Mouse (Mus musculus) heart, embryonic 12.5 days (tissue): ENCODE data around the gene Dus4l. TPM values are rescaled to one million over a fixed set of nuclear protein-coding genes. Genes with fewer than 3 reads are reported as not detected.
"Not testable (repeated sequence)": the region's sequence is repeated elsewhere in the genome, so short reads cannot be mapped to it uniquely, and the experiment has no call there.

Experiments
- ATAC-seq: fragments of 200-750 bp; cut with Nextera tagmentation; 2 replicates; pipeline ENCODE4 v1.8.0; 2017; ENCODE audit warnings: moderate TSS enrichment, moderate library complexity; ENCODE audit not compliant: insufficient number of reproducible peaks, low FRiP score
- H3K27ac ChIP-seq: fragments of 300-500 bp; sonication (generic); 2 replicates; pipeline ENCODE4 v1.5.1; 2016; ENCODE audit warnings: mild to moderate bottlenecking, moderate library complexity; ENCODE audit not compliant: poor library complexity, severe bottlenecking
- H3K27me3 ChIP-seq: fragments of 300-500 bp; sonication (generic); replicated peaks from 2 replicates; pipeline ENCODE4 v1.6.1; 2016; ENCODE audit warnings: mild to moderate bottlenecking, moderate library complexity
- H3K36me3 ChIP-seq: fragments of 300-500 bp; sonication (generic); 2 replicates; pipeline ENCODE4 v1.6.1; 2016; ENCODE audit warnings: mild to moderate bottlenecking, moderate library complexity
- H3K4me1 ChIP-seq: fragments of 300-500 bp; sonication (generic); replicated peaks from 2 replicates; pipeline ENCODE4 v1.6.1; 2016; ENCODE audit warnings: mild to moderate bottlenecking
- H3K4me2 ChIP-seq: fragments of 300-500 bp; sonication (generic); 2 replicates; pipeline ENCODE4 v1.6.1; 2016; ENCODE audit warnings: mild to moderate bottlenecking, moderate library complexity
- H3K4me3 ChIP-seq: fragments of 300-500 bp; sonication (generic); 2 replicates; pipeline ENCODE4 v1.5.1; 2016; ENCODE audit warnings: mild to moderate bottlenecking
- H3K9ac ChIP-seq: fragments of 300-500 bp; sonication (generic); 2 replicates; pipeline ENCODE4 v1.6.1; 2016; ENCODE audit warnings: mild to moderate bottlenecking, moderate library complexity
- H3K9me3 ChIP-seq: fragments of 300-500 bp; sonication (generic); replicated peaks from 2 replicates; pipeline ENCODE4 v1.6.1; 2016; ENCODE audit warnings: mild to moderate bottlenecking, moderate library complexity
- WGBS: fragments of 180-500 bp; shearing (Covaris S2); methylation state at CpG from one replicate; pipeline ENCODE4 v1.1.7; 2016; 5-methylcytosine and 5-hydroxymethylcytosine counted together
- polyA plus RNA-seq: library from polyadenylated mRNA; unstranded; fragments of >200 nt; fragmentation: Nextera tagmentation; extraction: Ambion mirVana; gene quantifications from 2 replicates; pipeline ENCODE4 v1.2.1, GENCODE M21; 2016

The Dus4l gene
- polyA plus RNA-seq, 1 experiment from 2014 or later: 7.2 TPM

DNA sequence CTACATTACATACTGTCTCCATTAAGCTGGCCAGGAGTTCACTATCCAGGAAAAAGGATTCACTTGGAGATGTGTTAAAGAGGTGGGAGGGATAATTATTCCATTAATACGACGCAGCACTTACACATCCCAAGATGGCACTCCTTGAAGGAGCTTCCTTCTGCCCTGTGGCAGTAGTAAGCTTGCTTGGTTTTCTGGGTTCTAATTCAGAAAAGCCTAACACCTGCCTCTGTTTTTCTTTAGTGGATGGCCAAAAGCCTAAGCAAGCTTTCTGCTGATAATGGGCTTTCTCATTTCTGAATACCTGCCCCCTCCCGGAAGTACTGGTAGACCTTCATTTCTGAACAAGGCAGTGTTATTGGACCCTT, 19.4 kb downstream of the Dus4l start:
- no peaks in the 10 kb centered on the region for H3K27me3 ChIP-seq
- no peak overlapping the region for H3K27ac ChIP-seq
- H3K9ac ChIP-seq: no peak overlapping the region
- H3K4me2 ChIP-seq: no peak overlapping the region
- H3K36me3 ChIP-seq: 0 out of 2 replicates have a peak, but pooled peaks cover 3% of the 10 kb centered on the region
- 92% methylated on average over 3 of the region's 3 CpGs for WGBS
- no peaks in the 10 kb centered on the region for H3K9me3 ChIP-seq
- ATAC-seq: no peak
- peaks cover 5% of the 10 kb centered on the region; the same call in 1 of the 2 replicates for H3K4me1 ChIP-seq
- H3K4me3 ChIP-seq: no peak overlapping the region

DNA sequence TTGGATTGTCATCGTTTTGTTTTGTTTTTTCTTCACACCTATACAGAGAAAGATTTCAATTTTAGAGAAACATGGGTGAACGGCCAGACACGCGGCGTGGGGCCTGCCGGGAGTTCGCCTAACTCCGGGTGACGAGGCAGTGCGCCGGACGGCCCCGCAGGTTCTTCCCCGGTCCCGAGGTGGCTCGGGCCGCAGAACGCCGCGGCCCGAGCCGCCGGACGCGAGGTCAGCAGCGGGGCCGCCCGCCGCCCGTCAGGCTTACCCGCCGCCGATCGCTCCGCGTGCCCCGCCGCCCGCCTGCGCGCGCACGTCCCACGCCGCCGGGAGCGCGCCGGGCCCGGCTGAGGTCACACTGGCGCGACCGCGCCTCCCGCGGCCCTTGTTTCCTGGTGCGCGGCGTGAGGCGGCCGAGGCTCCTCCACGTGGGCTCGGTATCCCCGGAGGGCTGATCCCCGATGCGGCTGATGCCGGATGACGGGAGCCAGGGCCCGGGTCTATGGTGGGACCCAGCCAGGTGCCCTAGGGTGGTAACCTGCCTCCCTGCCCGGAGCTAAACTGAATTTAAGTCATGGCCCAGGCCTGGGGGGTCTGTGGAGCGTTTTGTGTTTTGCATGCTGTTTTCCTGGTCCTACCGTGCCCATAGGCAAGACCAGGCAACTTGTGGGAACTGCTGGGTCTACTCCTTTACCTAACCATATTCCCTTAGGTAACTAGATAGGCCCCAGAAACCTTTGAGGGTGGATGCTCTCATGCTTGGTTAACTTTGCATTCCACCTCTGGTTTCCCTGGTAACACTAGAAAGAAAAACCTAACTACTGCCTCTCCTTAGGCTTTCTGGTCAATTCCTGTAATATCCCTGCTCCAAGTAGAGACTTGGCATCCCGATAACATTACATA, 20.0 kb downstream of the Dus4l start, which contains the start of gene Bcap29:
Gene Bcap29 (minus strand): TSS at position 316 of the 897 bp plus-strand sequence.
- Histone ChIP-seq H3K4me3 (peak within 1 kb of the TSS; percentile 55), H3K4me1 (peaks cover 5% of the 10 kb centered on the region; the same call in 1 of the 2 replicates), H3K9me3 (no peaks in the 10 kb centered on the region), H3K9ac (peak within 1 kb of the TSS; percentile 77), H3K4me2 (peak within 1 kb of the TSS; percentile 76), H3K27ac (peak within 1 kb of the TSS; percentile 46; the same call in 1 of the 2 replicates), H3K27me3 (no peaks in the 10 kb centered on the region), H3K36me3 (peaks cover 4% of the 10 kb centered on the region; the same call in 1 of the 2 replicates)
- 2% methylated on average over 69 of the region's 73 CpGs for WGBS
- ATAC-seq: peak; percentile 92

DNA sequence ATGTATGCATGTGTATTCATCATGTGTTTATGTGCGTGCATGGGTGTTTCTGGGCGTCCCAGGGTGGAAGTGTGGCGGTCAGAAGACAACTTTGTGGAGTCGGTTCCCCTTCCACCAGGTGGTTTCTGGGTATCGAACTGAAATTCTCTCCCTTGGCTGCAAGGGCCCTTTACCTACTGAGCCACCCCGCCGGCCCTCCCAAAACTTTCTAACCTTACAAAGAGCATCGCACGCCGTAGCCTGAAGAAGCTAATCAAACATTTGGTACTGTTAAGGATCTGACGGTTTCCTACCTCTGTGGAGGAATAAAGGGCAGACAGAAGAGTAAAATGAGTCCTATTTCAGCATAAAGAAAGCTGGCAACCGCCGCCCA, 20.7 kb downstream of the Dus4l start:
- Histone ChIP-seq H3K4me2 (peak overlapping the region; percentile 76), H3K36me3 (peaks cover 4% of the 10 kb centered on the region; the same call in 1 of the 2 replicates), H3K27me3 (no peaks in the 10 kb centered on the region), H3K9me3 (no peaks in the 10 kb centered on the region), H3K4me1 (peaks cover 5% of the 10 kb centered on the region; the same call in 1 of the 2 replicates), H3K4me3 (peak overlapping the region; percentile 55), H3K9ac (peak overlapping the region; percentile 77), H3K27ac (0 out of 2 replicates have a peak overlapping the region, but pooled peaks have one; percentile 46)
- ATAC-seq: no peak
- WGBS: 9% methylated on average over 13 of the region's 13 CpGs

DNA sequence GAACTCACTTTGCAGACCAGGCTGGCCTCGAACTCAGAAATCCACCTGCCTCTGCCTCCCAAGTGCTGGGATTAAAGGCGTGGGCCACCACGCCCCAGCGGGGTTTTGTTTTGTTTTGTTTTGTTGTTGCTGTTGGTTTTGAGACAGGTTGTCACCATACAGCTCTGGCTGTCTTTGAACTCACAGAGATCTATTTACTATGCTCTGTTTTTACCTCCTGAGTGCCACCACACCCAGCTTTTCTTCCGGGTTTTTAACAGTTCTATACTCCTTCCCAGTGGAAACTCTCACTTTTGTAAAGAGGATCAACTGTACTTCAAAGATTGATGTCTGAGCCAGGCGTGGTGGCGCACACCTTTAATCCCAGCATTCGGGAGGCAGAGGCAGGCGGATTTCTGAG, 26.2 kb downstream of the Dus4l start:
- H3K4me1 ChIP-seq, H3K4me3 ChIP-seq, H3K27me3 ChIP-seq, H3K9ac ChIP-seq, ATAC-seq, H3K27ac ChIP-seq, H3K9me3 ChIP-seq, H3K4me2 ChIP-seq: not testable (repeated sequence)
- peaks cover 42% of the 10 kb centered on the region for H3K36me3 ChIP-seq
- WGBS: 88% methylated on average over 9 of the region's 9 CpGs

DNA sequence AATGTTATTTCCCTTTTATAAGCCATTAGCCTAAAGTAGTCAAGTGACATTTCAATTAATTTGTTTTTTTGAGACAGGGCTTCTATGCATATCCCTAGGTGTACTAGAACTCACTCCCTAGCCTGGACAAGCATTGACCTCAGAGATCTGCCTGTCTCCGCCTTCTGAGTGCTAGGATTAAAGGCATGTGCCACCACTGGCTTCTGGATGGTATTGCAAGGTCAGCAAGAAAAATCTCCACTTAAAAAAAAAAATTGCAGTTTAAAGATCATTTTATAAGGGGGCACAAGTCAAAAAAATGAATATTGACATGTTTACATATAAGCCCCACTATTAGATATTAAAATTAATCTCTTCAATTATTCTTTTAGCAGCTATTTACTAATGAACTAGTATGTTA, 29.6 kb downstream of the Dus4l start:
- ATAC-seq: no peak
- Histone ChIP-seq H3K27ac (no peak overlapping the region), H3K4me3 (no peak overlapping the region), H3K9ac (no peak overlapping the region), H3K4me2 (no peak overlapping the region), H3K27me3 (no peaks in the 10 kb centered on the region), H3K9me3 (no peaks in the 10 kb centered on the region), H3K36me3 (peaks cover 46% of the 10 kb centered on the region), H3K4me1 (no peaks in the 10 kb centered on the region)
- WGBS: 95% methylated on average over 1 of the region's 1 CpGs

DNA sequence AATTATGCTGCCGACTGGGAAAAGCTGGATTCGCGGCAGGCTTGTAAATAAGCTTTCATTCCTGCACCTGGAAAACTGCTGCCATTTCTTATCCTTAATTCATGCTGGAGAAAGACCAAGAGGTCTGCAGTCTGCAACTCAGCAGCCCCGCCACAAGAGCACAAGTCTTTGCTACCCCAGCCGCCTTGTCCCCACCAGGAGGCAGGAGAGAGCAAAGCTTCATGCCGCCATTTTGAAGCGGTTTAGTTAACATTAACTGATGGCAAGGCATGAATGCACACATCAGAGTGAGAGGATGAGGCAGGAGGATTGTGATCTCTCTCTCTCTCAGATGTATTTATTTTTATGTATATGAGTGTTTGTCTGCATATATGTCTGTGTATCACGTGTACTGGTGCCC, 34.5 kb downstream of the Dus4l start:
- no peak for ATAC-seq

DNA sequence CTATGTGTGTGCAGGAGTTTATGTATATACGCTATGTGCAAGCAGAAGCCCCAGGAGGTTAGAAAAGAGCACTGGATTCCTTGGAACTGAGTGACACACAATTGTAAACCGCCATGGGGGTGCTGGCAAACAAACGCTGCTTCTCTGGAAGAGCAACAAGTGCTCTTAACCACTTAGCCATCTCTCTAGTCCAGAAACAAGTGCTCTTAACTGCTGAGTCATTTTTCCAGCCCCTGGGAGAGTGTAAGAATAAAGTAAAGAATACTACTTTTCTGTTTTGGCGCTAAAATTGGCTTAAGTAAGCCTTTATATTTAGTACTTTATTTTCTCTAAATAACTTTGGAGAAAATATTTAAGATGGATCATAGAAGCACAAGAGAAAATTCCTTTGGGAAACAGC, 41.3 kb downstream of the Dus4l start:
- Histone ChIP-seq H3K27ac (no peak overlapping the region), H3K4me1 (peaks cover 5% of the 10 kb centered on the region; the same call in 1 of the 2 replicates), H3K27me3 (no peaks in the 10 kb centered on the region), H3K9me3 (peaks cover 3% of the 10 kb centered on the region), H3K4me2 (no peak overlapping the region), H3K9ac (no peak overlapping the region), H3K4me3 (no peak overlapping the region), H3K36me3 (peaks cover 17% of the 10 kb centered on the region)
- WGBS: 61% methylated on average over 4 of the region's 4 CpGs
- ATAC-seq: no peak

More for the DNA sequence above, 34.5 kb downstream of the Dus4l start:
- Histone ChIP-seq H3K27me3 (no peaks in the 10 kb centered on the region), H3K4me1 (peaks cover 7% of the 10 kb centered on the region; the same call in 1 of the 2 replicates), H3K4me2 (no peak overlapping the region), H3K9ac (no peak overlapping the region), H3K9me3 (peaks cover 3% of the 10 kb centered on the region), H3K36me3 (peaks cover 24% of the 10 kb centered on the region), H3K4me3 (no peak overlapping the region), H3K27ac (no peak overlapping the region)
- 81% methylated on average over 8 of the region's 8 CpGs for WGBS

DNA sequence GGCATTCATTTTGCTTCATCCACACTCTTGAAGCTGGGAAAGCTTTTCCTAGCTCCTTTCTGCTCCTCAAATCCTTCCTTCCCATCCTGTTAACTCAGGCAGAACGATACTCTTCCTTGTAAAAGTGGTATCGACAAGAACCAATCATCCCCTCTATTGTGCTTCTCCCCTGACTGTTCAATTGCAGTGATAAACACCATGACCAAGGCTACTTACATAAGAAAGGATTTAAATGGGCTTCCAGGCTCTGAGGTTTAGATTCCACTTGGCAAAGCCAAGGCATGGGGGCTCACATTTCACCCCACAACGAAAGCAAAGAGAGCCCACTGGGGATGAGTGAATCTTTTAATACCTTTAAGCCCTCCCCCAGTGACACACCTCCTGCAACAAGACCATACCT, 46.5 kb downstream of the Dus4l start:
- 0 out of 2 replicates have a peak, but pooled peaks cover 7% of the 10 kb centered on the region for H3K36me3 ChIP-seq
- no peak for ATAC-seq
- 43% methylated on average over 3 of the region's 3 CpGs for WGBS

DNA sequence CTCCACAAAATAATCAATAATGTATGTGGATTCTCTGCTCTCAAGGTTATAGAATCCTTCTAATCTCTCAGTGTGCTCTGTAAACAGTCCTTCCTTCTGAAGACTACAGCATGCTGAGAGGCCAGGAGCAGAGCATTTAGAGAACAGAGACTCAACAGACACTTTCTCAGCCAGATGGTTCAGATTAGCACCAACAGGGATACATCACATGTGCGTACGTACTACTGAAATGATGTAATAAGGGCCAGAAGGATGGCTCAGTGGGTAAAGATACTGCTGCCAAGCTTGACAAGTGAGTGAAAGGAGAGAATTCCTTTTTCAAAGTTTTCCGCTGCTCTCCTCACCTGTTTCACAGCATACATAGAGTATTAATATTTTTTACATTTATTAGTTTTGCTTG, 49.7 kb downstream of the Dus4l start:
- H3K4me2 ChIP-seq: no peak overlapping the region
- H3K9ac ChIP-seq: 0 out of 2 replicates have a peak overlapping the region, but pooled peaks have one; percentile 7
- no peak overlapping the region for H3K4me3 ChIP-seq
- no peak overlapping the region for H3K27ac ChIP-seq
- no peaks in the 10 kb centered on the region for H3K27me3 ChIP-seq
- no peaks in the 10 kb centered on the region for H3K9me3 ChIP-seq
- WGBS: 73% methylated on average over 3 of the region's 3 CpGs
- H3K36me3 ChIP-seq: 0 out of 2 replicates have a peak, but pooled peaks cover 3% of the 10 kb centered on the region
- H3K4me1 ChIP-seq: peaks cover 8% of the 10 kb centered on the region
- no peak for ATAC-seq

More for the DNA sequence above, 46.5 kb downstream of the Dus4l start:
- Histone ChIP-seq H3K27ac (no peak overlapping the region), H3K4me1 (peaks cover 8% of the 10 kb centered on the region), H3K27me3 (no peaks in the 10 kb centered on the region), H3K9me3 (no peaks in the 10 kb centered on the region), H3K9ac (no peak overlapping the region), H3K4me2 (no peak overlapping the region), H3K4me3 (no peak overlapping the region)

DNA sequence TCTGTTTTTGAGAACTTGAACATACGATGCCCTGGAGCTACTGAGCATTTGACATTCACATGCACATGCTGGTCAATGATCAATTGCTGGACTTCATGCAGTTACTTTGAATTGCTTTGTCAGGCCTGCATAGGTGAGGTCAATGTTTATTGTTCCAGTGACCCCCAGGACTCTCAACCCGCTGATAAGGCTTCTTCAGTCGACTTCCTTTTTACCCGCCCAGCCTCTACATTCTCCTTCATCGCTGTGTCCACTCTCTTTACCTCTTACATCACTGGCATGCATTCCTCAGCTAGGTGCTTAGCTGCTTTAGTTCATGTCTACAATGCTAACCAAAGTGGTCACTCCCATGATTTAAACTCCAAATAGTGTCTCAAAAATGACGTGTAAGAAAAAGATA, 51.0 kb downstream of the Dus4l start:
- no peak for ATAC-seq
- H3K4me2 ChIP-seq: no peak overlapping the region
- H3K4me3 ChIP-seq: no peak overlapping the region
- no peaks in the 10 kb centered on the region for H3K9me3 ChIP-seq
- H3K36me3 ChIP-seq: peaks cover 6% of the 10 kb centered on the region; the same call in 1 of the 2 replicates
- H3K9ac ChIP-seq: no peak overlapping the region
- WGBS: 35% methylated on average over 6 of the region's 6 CpGs
- peaks cover 8% of the 10 kb centered on the region for H3K4me1 ChIP-seq
- H3K27me3 ChIP-seq: no peaks in the 10 kb centered on the region
- no peak overlapping the region for H3K27ac ChIP-seq

DNA sequence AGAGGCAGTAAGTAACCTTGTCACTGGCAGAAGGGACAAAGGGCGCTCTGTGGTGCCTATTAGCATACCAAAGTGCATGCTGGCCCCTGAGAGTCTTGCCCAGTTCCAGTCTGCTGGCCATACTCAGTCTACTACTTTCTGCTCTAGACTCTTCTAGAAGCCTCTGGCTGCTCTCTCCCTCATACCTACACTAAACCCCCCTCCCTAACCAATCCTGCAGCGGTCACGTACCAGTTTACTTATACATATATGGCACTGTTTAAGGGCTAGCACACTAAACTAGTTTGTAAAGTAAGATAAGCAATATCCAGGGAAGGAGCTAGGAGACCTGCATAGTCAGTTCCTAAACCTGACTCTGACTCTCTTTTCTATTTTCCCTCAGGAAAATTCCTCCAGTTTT, 60.3 kb downstream of the Dus4l start:
- H3K36me3 ChIP-seq: peaks cover 8% of the 10 kb centered on the region; the same call in 1 of the 2 replicates
- H3K9me3 ChIP-seq: no peaks in the 10 kb centered on the region
- no peak overlapping the region for H3K4me2 ChIP-seq
- H3K27ac ChIP-seq: no peak overlapping the region
- 90% methylated on average over 3 of the region's 3 CpGs for WGBS
- H3K4me3 ChIP-seq: no peak overlapping the region
- 0 out of 2 replicates have a peak, but pooled peaks cover 2% of the 10 kb centered on the region for H3K4me1 ChIP-seq
- H3K9ac ChIP-seq: no peak overlapping the region
- H3K27me3 ChIP-seq: no peaks in the 10 kb centered on the region
- no peak for ATAC-seq
